Mouse (Mus musculus) hematopoietic multipotent progenitor cell, adult 10-12 weeks (in vitro differentiated cells): ENCODE measurements around the gene Dmrt1. TPM values are rescaled to one million over a fixed set of nuclear protein-coding genes. Genes with fewer than 3 reads are reported as not detected.

Experiments
- polyA plus RNA-seq: library from polyadenylated mRNA; stranded (reverse); fragments of >175 nt; gene quantifications from 2 replicates; pipeline ENCODE4 v1.2.3, GENCODE M21; 2012; ENCODE audit warnings: low replicate concordance

The Dmrt1 gene
- polyA plus RNA-seq = not detected in 2 replicates

GRCm38 (mm10) chr19:25505360-25506196 is at the start of gene Dmrt1:
Dmrt1 (plus strand) TSS chr19:25505618.

GRCm38 (mm10) chr19:25610015-25610410 is 104.6 kb downstream of the Dmrt1 start, which contains the start of gene Dmrt3:
Dmrt3 (plus strand) TSS chr19:25610301.

Other genes with a start within 250 kb of the Dmrt1 start
- gene Dmrt3, start 104.7 kb downstream of the Dmrt1 start, polyA plus RNA-seq = 0.65 and 0.73 TPM in 2 replicates
- 0.12 and 0.47 TPM in 2 replicates for gene Dmrt2, start 166.8 kb downstream of the Dmrt1 start, polyA plus RNA-seq